ENCODE assay signal across 11 mouse cellular contexts in genomic region chr10:96077480-96078066, GRCm38 (mm10). TPM values are rescaled to one million over a fixed set of nuclear protein-coding genes. Genes with fewer than 3 reads are reported as not detected.
A peak's percentile ranks its signal among the peaks of the same experiment; 100 is the strongest.
DNase-seq lines count a peak whose midpoint lies in the region; ATAC-seq lines count a peak whose summit lies in the region.
"Not testable (repeated sequence)": the region's sequence is repeated elsewhere in the genome, so short reads cannot be mapped to it uniquely, and the experiment has no call there.
"Had no signal": no experiment of that assay in that cellular context is flagged by ENCODE, and none has a peak within 500 bp of the region (broad histone marks: within the 10 kb centered on the region; RNA-seq: fewer than 3 reads in every experiment).

No protein-coding gene starts in this region.

- H3K9me3 ChIP-seq in forebrain, embryonic 13.5 days (replicated peaks); heart, embryonic 16.5 days (replicated peaks; ENCODE audit: control insufficient read depth, low read length); intestine, embryonic 15.5 days; liver, embryonic 11.5 days (ENCODE audit: control insufficient read depth, low read length); neural tube, embryonic 13.5 days: not testable (repeated sequence)

- 0 out of 2 replicates have a peak, but pooled peaks cover 13% of the 10 kb centered on the region for H3K4me1 ChIP-seq in forebrain, embryonic 13.5 days
- not testable (repeated sequence) for H3K4me1 ChIP-seq in heart, embryonic 16.5 days (ENCODE audit: control insufficient read depth, insufficient read depth, low read length); intestine, embryonic 15.5 days (replicated peaks); liver, embryonic 11.5 days (replicated peaks; ENCODE audit: control insufficient read depth, insufficient read depth, low read length)
- peaks cover 16% of the 10 kb centered on the region for H3K4me1 ChIP-seq in neural tube, embryonic 13.5 days (replicated peaks)

- peak; percentile 100 for ATAC-seq in cerebellum, adult (ENCODE audit: insufficient number of reproducible peaks, low FRiP score, low TSS enrichment)
- peak; percentile 100 for ATAC-seq in forebrain, embryonic 13.5 days
- peak; percentile 100 for ATAC-seq in heart, embryonic 16.5 days (replicated peaks; ENCODE audit: extremely low read depth, insufficient read depth, low FRiP score)
- ATAC-seq in intestine, embryonic 15.5 days: peak; percentile 100
- peak; percentile 100 for ATAC-seq in liver, embryonic 11.5 days (replicated peaks; ENCODE audit: low FRiP score)
- peak; percentile 99 for ATAC-seq in megakaryocyte progenitor cell, adult 5-6 weeks (replicated peaks; ENCODE audit: poor library complexity)
- peak; percentile 100 for ATAC-seq in neural tube, embryonic 13.5 days (ENCODE audit: low read depth)

- WGBS in forebrain, embryonic 13.5 days: 90% methylated on average over 6 of the region's 6 CpGs
- WGBS in heart, embryonic 16.5 days: 72% methylated on average over 6 of the region's 6 CpGs
- WGBS in intestine, embryonic 15.5 days: 82% methylated on average over 6 of the region's 6 CpGs
- 80% methylated on average over 6 of the region's 6 CpGs for WGBS in liver, embryonic 11.5 days
- 89% methylated on average over 6 of the region's 6 CpGs for WGBS in neural tube, embryonic 13.5 days

- not testable (repeated sequence) for H3K4me2 ChIP-seq in forebrain, embryonic 13.5 days; heart, embryonic 16.5 days (ENCODE audit: low read depth, low read length); intestine, embryonic 15.5 days (replicated peaks); liver, embryonic 11.5 days; neural tube, embryonic 13.5 days

- not testable (repeated sequence) for H3K27ac ChIP-seq in forebrain, embryonic 13.5 days; heart, embryonic 16.5 days (ENCODE audit: low read length); intestine, embryonic 15.5 days; liver, embryonic 11.5 days (ENCODE audit: low read depth, low read length); neural tube, embryonic 13.5 days (replicated peaks)

- DNase-seq in liver, embryonic 11.5 days (ENCODE audit: low spot score): not testable (repeated sequence)

- H3K4me3 ChIP-seq in forebrain, embryonic 13.5 days; heart, embryonic 16.5 days (ENCODE audit: low read length); intestine, embryonic 15.5 days (replicated peaks); liver, embryonic 11.5 days (ENCODE audit: low read depth, low read length); neural tube, embryonic 13.5 days: not testable (repeated sequence)

- H3K36me3 ChIP-seq in forebrain, embryonic 13.5 days (ENCODE audit: poor library complexity, severe bottlenecking); heart, embryonic 16.5 days (ENCODE audit: control insufficient read depth, insufficient read depth); intestine, embryonic 15.5 days; liver, embryonic 11.5 days (ENCODE audit: control insufficient read depth, insufficient read depth, low read length); neural tube, embryonic 13.5 days: not testable (repeated sequence)

- not testable (repeated sequence) for H3K27me3 ChIP-seq in forebrain, embryonic 13.5 days; heart, embryonic 16.5 days (ENCODE audit: control insufficient read depth, insufficient read depth, low read length); intestine, embryonic 15.5 days (replicated peaks); liver, embryonic 11.5 days (replicated peaks; ENCODE audit: control insufficient read depth, insufficient read depth, low read length); neural tube, embryonic 13.5 days

- not testable (repeated sequence) for H3K9ac ChIP-seq in forebrain, embryonic 13.5 days; heart, embryonic 16.5 days (ENCODE audit: low read length); intestine, embryonic 15.5 days; liver, embryonic 11.5 days (ENCODE audit: low read depth, low read length); neural tube, embryonic 13.5 days

RNA-seq across cellular contexts. Expression of gene Gm5426, which starts 58.8 kb away (rescaled TPM):
- polyA plus RNA-seq in forebrain, embryonic 13.5 days (2015; fragmentation: Nextera tagmentation; extraction: Ambion mirVana): not detected in 2 replicates
- not detected in 2 replicates for polyA plus RNA-seq in heart, embryonic 16.5 days (2015; fragmentation: Nextera tagmentation; extraction: Ambion mirVana)
- polyA plus RNA-seq in intestine, embryonic 15.5 days (2015; fragmentation: Nextera tagmentation; extraction: Ambion mirVana): not detected in 2 replicates
- not detected in 2 replicates for polyA plus RNA-seq in liver, embryonic 11.5 days (2014; fragmentation: Nextera tagmentation; extraction: Ambion mirVana)
- total RNA-seq in megakaryocyte progenitor cell, adult 5-6 weeks (2015): not detected in 2 replicates
- not detected in 2 replicates for total RNA-seq in megakaryocyte progenitor cell, adult 5-6 weeks (2017)
- polyA plus RNA-seq in neural tube, embryonic 13.5 days (2015; fragmentation: Nextera tagmentation; extraction: Ambion mirVana): not detected in 2 replicates
- total RNA-seq: heart, adult 18-20 months; left cerebral cortex, adult 2 months had no signal
- polyA plus RNA-seq: lung, adult 2 months; small intestine, adult 2 months had no signal
